8 mouse cellular contexts compared by ENCODE assay signal in genomic region chr17:35701203-35701977, GRCm38 (mm10). TPM values are rescaled to one million over a fixed set of nuclear protein-coding genes. Genes with fewer than 3 reads are reported as not detected.
DNase-seq lines count a peak whose midpoint lies in the region; ATAC-seq and TF ChIP-seq lines count a peak whose summit lies in the region.

No protein-coding gene starts in this region.

- H3K27me3 ChIP-seq in liver, adult 2 months (ENCODE audit: control insufficient read depth, insufficient read depth, low read length) = peaks cover 5% of the 10 kb centered on the region
- H3K27me3 ChIP-seq in liver, embryonic 12.5 days (replicated peaks) = peaks cover 100% of the 10 kb centered on the region
- no peaks in the 10 kb centered on the region for H3K27me3 ChIP-seq in stomach, embryonic 14.5 days (ENCODE audit: control insufficient read depth, insufficient read depth, low read length)

- intact Hi-C loops in heart, postnatal 14 days (cut with DNase I) = no loop called here

- H3K4me3 ChIP-seq in liver, adult 2 months (ENCODE audit: insufficient read depth, low read depth, low read length) = no peak overlapping the region
- H3K4me3 ChIP-seq in liver, embryonic 12.5 days = peak overlapping the region; percentile 53
- H3K4me3 ChIP-seq in stomach, embryonic 14.5 days (ENCODE audit: low read depth, low read length) = peak overlapping the region; percentile 61

- peak overlapping the region; percentile 71 for H3K4me2 ChIP-seq in liver, embryonic 12.5 days
- peak overlapping the region; percentile 79 for H3K4me2 ChIP-seq in stomach, embryonic 14.5 days (replicated peaks; ENCODE audit: low read depth, low read length)

- H3K79me2 ChIP-seq in liver, adult 2 months (ENCODE audit: control insufficient read depth, insufficient read depth, low read length) = no peaks in the 10 kb centered on the region

- no peak for DNase-seq in liver, adult 2 months (ENCODE audit: extremely low read depth, low read depth, low spot score)
- no peak for DNase-seq in liver
- DNase-seq in cerebellum, postnatal 25 days = peak; percentile 80 to 81
- DNase-seq in heart, postnatal 14 days = peak; percentile 40 to 53
- no peak for DNase-seq in right cerebral cortex, postnatal 36 days (ENCODE audit: low spot score in 2 of 2)
- DNase-seq in layer of hippocampus, postnatal 25 days (ENCODE audit: extremely low spot score in 1 of 2, low spot score in 1 of 2) = no peak

- H3K9ac ChIP-seq in liver, adult 2 months (ENCODE audit: low read depth, low read length) = no peak overlapping the region; the same call in none of the 2 replicates
- H3K9ac ChIP-seq in liver, embryonic 12.5 days = 0 out of 2 replicates have a peak overlapping the region, but pooled peaks have one; percentile 41
- peak overlapping the region; percentile 69 for H3K9ac ChIP-seq in stomach, embryonic 14.5 days (replicated peaks; ENCODE audit: low read depth, low read length)

- H3K9me3 ChIP-seq in liver, embryonic 12.5 days (replicated peaks) = no peaks in the 10 kb centered on the region
- H3K9me3 ChIP-seq in stomach, embryonic 14.5 days (ENCODE audit: control insufficient read depth, low read depth, low read length) = no peaks in the 10 kb centered on the region

- no peaks in the 10 kb centered on the region for H3K36me3 ChIP-seq in liver, adult 2 months (ENCODE audit: control insufficient read depth, insufficient read depth, low read length)
- no peaks in the 10 kb centered on the region for H3K36me3 ChIP-seq in liver, embryonic 12.5 days
- H3K36me3 ChIP-seq in stomach, embryonic 14.5 days (ENCODE audit: control insufficient read depth, insufficient read depth, low read length) = no peaks in the 10 kb centered on the region; the same call in 1 of the 2 replicates

- H3K27ac ChIP-seq in liver, adult 2 months (replicated peaks; ENCODE audit: insufficient read depth, low read depth, low read length) = 0 out of 2 replicates have a peak overlapping the region, but pooled peaks have one; percentile 21
- peak overlapping the region; percentile 54 for H3K27ac ChIP-seq in liver, embryonic 12.5 days
- peak overlapping the region; percentile 95 for H3K27ac ChIP-seq in stomach, embryonic 14.5 days (ENCODE audit: low read length)

- H3K4me1 ChIP-seq in liver, adult 2 months (ENCODE audit: control insufficient read depth, insufficient read depth, low read length) = no peaks in the 10 kb centered on the region; the same call in 1 of the 2 replicates
- H3K4me1 ChIP-seq in liver, embryonic 12.5 days = peaks cover 19% of the 10 kb centered on the region
- H3K4me1 ChIP-seq in stomach, embryonic 14.5 days (ENCODE audit: control insufficient read depth, insufficient read depth, low read length) = peaks cover 39% of the 10 kb centered on the region

- TF ChIP-seq POLR2A in liver, adult 2 months (IDR thresholded peaks at IDR 0.05; ENCODE audit: extremely low read depth, insufficient read depth, low read length) = no peak

- 9% methylated on average over 16 of the region's 16 CpGs for WGBS in liver, adult 2 months
- WGBS in liver, embryonic 12.5 days (ENCODE audit: insufficient replicate concordance) = 2% methylated on average over 16 of the region's 16 CpGs
- 4% methylated on average over 16 of the region's 16 CpGs for WGBS in stomach, embryonic 14.5 days

- no peak for TF ChIP-seq CTCF in liver, adult 2 months (IDR thresholded peaks at IDR 0.05; ENCODE audit: low read depth, low read length)

- no peak for ATAC-seq in liver, embryonic 12.5 days
- ATAC-seq in stomach, embryonic 14.5 days (ENCODE audit: insufficient number of reproducible peaks, insufficient read depth, low FRiP score, low read depth) = no peak

RNA-seq across cellular contexts. Expression of gene Ddr1, which starts 3.0 kb away (rescaled TPM):
- total RNA-seq in liver, adult 2 months (2014; rRNA removed) = 0.55 and 1.4 TPM in 2 replicates
- 0.98 and 1.5 TPM in 2 replicates for polyA plus RNA-seq in liver, adult 2 months (2012; rRNA removed)
- total RNA-seq in heart, postnatal 14 days (2021) = 10 to 100 TPM; 40.1 to 44.1 TPM
- 5.7 and 6.1 TPM in 2 replicates for polyA plus RNA-seq in liver, embryonic 12.5 days (2016; fragmentation: Nextera tagmentation; extraction: Ambion mirVana)
- polyA plus RNA-seq in stomach, embryonic 14.5 days (2014; fragmentation: Nextera tagmentation; extraction: Ambion mirVana) = 50.4 and 50.6 TPM in 2 replicates
- 10 to 100 TPM; 78.5 to 82.0 TPM for total RNA-seq in layer of hippocampus, postnatal 25 days (2021)

RNA-seq across cellular contexts. Expression of gene Gtf2h4, which starts 27.9 kb away (rescaled TPM):
- 16.4 and 17.4 TPM in 2 replicates for total RNA-seq in liver, adult 2 months (2014; rRNA removed)
- 24.8 and 29.8 TPM in 2 replicates for polyA plus RNA-seq in liver, adult 2 months (2012; rRNA removed)
- total RNA-seq in heart, postnatal 14 days (2021) = 10 to 100 TPM; 16.8 to 23.2 TPM
- polyA plus RNA-seq in liver, embryonic 12.5 days (2016; fragmentation: Nextera tagmentation; extraction: Ambion mirVana) = 38.3 and 44.0 TPM in 2 replicates
- 40.1 and 42.7 TPM in 2 replicates for polyA plus RNA-seq in stomach, embryonic 14.5 days (2014; fragmentation: Nextera tagmentation; extraction: Ambion mirVana)
- 10 to 100 TPM; 30.2 to 33.7 TPM for total RNA-seq in layer of hippocampus, postnatal 25 days (2021)

RNA-seq across cellular contexts. Expression of gene Vars2, which starts 34.0 kb away (rescaled TPM):
- 6.6 and 11.1 TPM in 2 replicates for total RNA-seq in liver, adult 2 months (2014; rRNA removed)
- polyA plus RNA-seq in liver, adult 2 months (2012; rRNA removed) = 22.6 and 29.6 TPM in 2 replicates
- total RNA-seq in heart, postnatal 14 days (2021) = 10 to 100 TPM; 29.6 to 30.7 TPM
- polyA plus RNA-seq in liver, embryonic 12.5 days (2016; fragmentation: Nextera tagmentation; extraction: Ambion mirVana) = 10.7 and 11.8 TPM in 2 replicates
- polyA plus RNA-seq in stomach, embryonic 14.5 days (2014; fragmentation: Nextera tagmentation; extraction: Ambion mirVana) = 14.0 and 18.7 TPM in 2 replicates
- 10 to 100 TPM; 33.7 to 42.0 TPM for total RNA-seq in layer of hippocampus, postnatal 25 days (2021)

RNA-seq across cellular contexts. Expression of gene Mucl3, which starts 57.9 kb away (rescaled TPM):
- not detected in 2 replicates for total RNA-seq in liver, adult 2 months (2014; rRNA removed)
- not detected in 2 replicates for polyA plus RNA-seq in liver, adult 2 months (2012; rRNA removed)
- total RNA-seq in heart, postnatal 14 days (2021) = not detected
- polyA plus RNA-seq in liver, embryonic 12.5 days (2016; fragmentation: Nextera tagmentation; extraction: Ambion mirVana) = 0.05 TPM in 1 of 2 replicates, not detected in the other
- polyA plus RNA-seq in stomach, embryonic 14.5 days (2014; fragmentation: Nextera tagmentation; extraction: Ambion mirVana) = 13.2 and 13.4 TPM in 2 replicates
- total RNA-seq in layer of hippocampus, postnatal 25 days (2021) = not detected

Comparison
In these comparisons a context has a peak if more than half of its experiments do, and no peak if none do; other contexts are left out.
1. DNase-seq: peak in cerebellum, postnatal 25 days (2 of 2) and heart, postnatal 14 days (2 of 2); none in liver, adult 2 months (single experiment), liver (single experiment), right cerebral cortex, postnatal 36 days (0 of 2) and layer of hippocampus, postnatal 25 days (0 of 2).
2. H3K27ac ChIP-seq: peak in every context shown above with its lines; median percentile 95 in stomach, embryonic 14.5 days; 54 in liver, embryonic 12.5 days; 21 in liver, adult 2 months.
3. RNA of gene Ddr1, which starts 3.0 kb away (total RNA-seq): 78.5 to 82.0 TPM in layer of hippocampus, postnatal 25 days and 40.1 to 44.1 TPM in heart, postnatal 14 days; 0.55 to 1.4 TPM in liver, adult 2 months; every median in the first group is over 10 times any median in the second.